Mouse (Mus musculus) embryo, embryonic 9.5 days (tissue): ENCODE measurements around the gene Trappc4.

Source experiments
- DNase-seq: peaks from one replicate; pipeline ENCODE4 v3.0.0-alpha.2; 2017; ENCODE audit errors: extremely low spot score

The Trappc4 gene

GRCm38 (mm10) chr9:44357207-44357606, 50.2 kb downstream of the Trappc4 start:
- DNase-seq: peak; percentile 19
